Mouse (Mus musculus) ovary, postnatal 36 days (tissue): Measurements from ENCODE around the gene Dclre1b.
"Not testable (repeated sequence)": the region's sequence is repeated elsewhere in the genome, so short reads cannot be mapped to it uniquely, and the experiment has no call there.

Source experiments
- DNase-seq: peaks from one replicate; pipeline ENCODE4 v3.0.0; 2022; ENCODE audit warnings: low spot score, mixed read lengths

Dclre1b gene

DNA sequence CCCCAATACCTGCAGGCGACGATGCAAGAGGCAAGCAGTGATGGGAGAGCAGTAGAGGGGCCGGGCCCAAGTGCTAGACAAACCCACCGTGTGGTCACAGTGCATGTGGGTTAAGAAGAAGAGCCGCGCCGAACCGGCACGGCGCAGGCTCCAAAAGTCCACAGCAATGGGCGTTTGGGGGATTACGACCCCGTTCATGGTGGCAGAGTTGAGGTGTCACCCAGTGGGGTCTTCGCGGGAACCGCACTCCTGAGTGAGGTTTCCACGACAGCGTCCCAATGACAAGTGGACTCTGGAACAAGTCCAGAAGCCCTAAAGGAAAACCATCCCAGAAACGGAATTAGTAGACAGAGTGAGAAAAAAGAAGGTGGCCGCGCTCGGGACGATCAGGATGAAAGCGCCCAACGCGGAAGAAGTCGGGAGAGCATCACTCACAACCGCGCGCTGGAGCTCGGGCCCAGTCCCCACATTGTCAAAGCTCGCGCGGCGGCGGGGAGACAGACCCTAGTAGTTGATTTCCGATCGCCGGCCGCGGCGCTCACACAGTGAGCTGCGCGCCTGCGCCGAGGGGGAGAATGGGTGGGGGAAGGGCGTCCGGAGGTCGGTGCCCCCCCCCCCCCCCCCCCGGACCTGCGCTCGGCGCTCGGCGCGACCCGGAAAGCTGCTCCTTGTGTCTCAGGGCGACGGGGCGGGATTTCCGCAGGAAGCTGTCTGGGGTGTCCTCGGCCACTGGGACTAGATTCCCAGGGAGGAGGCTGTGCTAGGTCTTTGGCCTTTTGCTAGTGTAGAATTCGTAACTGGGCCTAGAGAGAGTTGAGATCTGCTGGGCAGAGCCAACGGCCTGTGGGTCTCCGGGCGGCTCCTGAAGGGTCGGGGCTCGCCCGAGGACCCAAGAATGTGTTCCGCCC, at the start of gene Dclre1b, which contains the start of the genes Ap4b1 and Gm43064:
Gene Dclre1b, minus strand, starts transcription at position 554 of the 908 bp plus-strand sequence.
Gene Ap4b1, plus strand, starts transcription at position 630 of the 908 bp plus-strand sequence.
Gene Gm43064, plus strand, starts transcription at position 683 of the 908 bp plus-strand sequence.
- DNase-seq = peak; percentile 91

DNA sequence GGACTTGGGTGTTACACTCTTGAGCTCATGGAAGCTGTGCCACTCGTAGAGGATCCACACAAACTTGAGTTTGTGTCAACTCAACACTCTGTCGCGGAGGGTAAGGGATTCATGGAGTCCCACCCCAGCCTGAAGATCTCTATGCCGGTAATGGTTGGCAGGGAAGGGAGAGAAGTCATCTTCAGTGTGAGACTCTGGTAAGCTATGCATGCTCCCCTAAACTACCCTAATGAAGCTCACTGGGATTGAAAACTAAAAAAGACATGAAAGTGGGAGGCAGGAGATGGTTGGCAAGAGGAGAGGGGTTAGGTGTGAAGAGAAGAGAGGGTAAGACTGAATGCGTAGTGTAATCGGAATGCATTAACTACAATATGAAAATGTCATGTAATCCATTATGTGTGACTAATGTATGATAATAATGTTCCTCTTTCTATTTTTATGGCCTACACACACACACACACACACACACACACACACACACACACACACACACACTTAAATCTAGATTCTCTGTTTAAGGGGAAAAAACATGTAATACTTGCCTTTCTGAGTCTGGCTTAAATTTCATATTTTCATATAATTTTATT, 48.8 kb upstream of the Dclre1b start:
- DNase-seq = no peak

DNA sequence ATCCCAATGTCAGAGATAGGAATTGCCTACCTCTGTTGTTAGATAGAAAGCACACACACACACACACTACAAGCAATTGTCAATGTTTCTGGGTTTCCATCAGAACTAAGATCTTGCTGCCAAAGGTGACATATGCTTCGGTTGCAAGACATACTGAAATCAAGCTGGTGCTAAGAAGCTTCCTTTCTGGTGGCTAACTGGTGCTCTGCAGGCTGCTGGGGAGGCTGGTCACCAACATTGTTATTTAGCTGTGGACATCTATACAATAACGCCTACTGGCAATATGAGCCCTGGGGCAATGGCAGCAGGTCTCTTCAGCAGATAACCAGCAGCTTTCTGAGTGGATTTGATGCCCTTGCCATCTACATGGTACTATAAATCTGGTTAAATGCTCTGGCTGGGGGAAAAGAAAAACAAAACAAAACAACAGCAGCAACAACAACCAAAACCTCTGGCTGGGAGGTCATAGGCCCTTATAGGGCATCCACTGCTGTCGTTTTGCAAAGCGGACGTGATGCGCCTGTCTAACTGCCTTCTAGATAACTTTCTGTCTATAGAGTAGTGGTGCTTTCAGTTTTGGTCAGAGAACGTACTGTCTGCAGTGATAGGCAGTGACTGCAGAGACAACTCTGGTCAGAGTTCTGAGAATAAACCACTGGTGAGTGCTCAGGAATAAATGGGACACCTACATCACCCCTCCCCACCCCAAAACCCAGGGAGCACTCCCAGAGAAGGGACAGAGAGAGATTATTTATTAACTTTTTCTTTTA, 48.0 kb upstream of the Dclre1b start:
- no peak for DNase-seq

DNA sequence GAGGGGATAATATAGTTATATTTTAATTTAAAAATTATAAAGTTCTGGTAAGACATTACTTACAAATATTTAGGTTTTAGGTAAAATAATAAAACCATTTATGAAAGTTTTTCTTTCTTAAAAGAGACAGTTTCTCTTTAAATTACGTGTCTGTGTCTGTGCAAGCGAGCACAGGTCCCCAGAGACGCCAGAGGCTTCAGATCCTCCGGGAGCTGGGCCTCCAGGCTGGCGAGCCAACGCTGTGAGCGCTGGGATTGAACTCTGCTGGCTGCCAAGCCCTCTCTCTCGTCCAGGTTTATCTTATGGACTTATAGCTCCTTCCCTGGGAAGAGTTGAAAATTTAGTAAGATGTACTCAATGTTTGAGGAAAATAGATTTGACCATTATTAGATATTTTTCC, 44.6 kb upstream of the Dclre1b start:
- DNase-seq = no peak

DNA sequence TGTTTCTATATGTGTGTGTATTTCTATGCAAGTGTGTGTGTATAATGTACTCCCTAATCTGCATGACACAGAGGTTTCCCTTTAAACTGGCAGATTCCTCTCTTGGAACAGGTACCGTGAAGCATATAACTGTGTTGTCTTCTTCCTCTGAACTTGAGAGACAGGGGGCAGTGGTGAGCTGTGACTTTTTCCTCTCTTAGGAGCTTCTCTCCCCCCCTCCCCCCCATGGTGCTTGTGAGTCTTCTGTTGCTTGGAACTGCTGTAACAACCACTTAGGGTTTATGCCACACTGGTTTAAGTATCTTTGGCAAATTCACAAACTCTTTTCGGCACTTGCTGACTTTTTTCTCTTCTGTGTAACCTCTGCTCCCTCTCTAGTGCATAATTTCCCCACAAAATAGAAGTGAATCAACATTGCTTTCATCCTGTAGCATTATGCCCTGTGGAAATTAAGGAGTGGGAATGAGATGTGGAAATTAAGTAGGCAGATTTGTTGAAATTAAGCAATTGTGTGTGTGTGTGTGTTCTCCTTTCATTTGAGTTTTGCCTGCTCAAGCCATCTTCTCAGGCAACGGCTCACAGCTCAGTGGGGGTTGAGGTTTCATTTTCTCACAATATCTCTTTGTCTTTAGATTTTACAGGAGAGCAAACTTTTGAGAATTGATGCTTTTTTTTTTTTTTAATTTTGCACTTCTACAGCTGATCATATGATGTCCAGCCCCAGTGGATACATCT, 43.5 kb upstream of the Dclre1b start:
- no peak for DNase-seq

DNA sequence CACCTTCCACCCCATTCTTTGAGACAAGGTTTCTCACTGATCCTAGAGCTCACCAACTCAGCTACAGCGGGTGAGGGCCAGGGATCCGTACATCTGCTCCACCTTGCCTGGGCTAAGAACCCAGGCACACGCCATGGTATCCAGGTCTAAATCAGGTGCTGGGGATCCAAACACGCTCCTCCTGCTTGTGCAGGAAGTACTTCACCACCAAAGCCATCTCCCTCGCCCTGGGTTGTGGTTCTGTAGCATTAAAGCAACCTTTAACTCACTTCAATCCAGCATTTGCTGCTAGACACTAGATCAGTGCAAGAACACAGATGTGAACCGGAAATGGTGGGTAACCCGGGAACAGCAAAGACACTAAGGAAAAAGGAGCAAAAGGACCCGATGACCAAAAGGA, 42.6 kb upstream of the Dclre1b start:
- no peak for DNase-seq

DNA sequence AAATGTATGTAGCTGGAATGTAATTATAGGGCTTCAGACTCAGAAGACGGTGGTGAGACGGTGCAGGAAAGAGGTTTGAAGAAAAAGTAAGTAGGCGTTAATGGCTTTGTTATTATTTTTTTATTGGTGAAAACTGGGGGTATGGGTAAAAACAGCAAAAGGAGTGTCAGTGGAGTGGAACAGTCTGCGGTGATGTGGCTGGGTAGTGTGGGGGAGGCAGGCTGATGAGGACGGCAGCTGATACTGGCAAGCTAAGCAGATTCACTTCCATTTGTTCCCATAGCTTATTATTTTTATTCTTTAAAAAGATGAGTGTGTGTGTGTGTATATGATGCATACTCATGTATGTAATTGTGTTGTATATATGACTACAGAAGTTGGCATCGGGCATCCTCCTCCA, 42.2 kb upstream of the Dclre1b start:
- no peak for DNase-seq

DNA sequence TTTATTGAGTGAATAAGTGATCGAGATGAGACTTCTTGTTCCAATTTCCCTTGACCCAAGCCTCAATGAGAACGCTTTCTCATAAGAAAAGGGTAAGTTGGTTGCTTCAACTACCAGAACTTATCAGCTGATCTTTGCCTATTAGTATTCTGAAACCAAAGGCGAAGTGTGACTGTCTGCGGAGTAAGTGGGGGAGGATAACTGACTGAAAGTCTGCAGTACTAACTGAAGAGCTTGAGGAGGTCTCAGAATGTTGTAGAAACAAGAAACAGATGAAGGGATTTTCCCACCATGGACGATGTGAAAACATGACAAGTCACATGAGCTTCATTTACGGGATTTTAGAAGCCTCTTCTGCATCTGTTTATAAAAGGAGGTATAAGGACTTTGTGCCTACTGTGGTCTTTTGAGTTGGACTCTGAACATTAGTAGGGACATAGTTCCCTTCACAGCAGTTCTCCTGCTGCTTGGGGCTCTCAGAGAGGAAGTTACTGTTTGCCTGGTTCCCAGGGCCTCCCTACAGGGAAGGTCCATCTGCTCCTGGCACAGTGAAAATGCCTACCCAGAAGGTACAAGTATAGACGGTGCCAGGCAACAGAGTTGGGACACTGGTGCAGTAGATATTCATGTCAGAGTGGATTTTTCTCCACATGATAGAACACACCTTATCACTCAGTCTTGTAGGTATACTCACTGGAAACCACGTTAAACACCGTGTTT, 41.6 kb upstream of the Dclre1b start:
- no peak for DNase-seq

DNA sequence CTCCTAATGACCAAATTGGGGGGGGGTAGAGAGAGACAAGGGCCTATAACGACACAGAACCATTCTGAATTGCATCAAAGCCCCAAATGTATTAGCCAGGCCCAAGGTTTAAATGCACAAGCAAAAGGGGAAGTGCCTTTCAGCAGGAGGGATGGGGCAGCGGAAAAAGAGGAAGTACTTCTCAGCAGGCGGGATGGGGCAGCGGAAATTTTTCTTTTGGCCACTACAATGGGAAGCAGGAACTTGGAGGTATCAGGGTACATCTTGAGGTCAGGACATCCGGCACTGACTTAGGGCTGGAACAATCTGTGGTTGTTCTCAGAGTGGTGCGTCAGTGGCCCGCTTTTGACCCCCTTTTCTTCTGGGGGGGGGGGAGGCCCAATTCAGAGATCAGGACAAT, 31.7 kb upstream of the Dclre1b start:
- DNase-seq = not testable (repeated sequence)

DNA sequence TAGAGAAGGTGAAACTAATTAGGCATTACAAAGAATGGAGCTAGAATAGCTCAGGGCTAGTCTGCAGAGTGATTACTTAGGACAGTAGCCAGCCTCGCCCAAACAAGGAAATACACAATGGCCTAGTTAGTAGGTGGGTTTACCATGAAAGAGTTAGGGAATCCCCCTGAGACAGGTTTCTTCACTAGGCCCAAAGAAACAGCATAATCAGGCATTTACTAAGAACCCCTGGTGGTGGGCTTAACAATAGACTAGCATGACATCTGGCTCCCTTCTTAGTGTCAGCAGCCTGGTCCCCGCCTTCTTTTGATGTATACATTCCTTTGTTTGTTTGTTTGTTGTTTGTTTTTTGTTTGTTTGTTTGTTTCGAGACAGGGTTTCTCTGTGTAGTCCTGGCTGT, 31.0 kb upstream of the Dclre1b start:
- DNase-seq = not testable (repeated sequence)

DNA sequence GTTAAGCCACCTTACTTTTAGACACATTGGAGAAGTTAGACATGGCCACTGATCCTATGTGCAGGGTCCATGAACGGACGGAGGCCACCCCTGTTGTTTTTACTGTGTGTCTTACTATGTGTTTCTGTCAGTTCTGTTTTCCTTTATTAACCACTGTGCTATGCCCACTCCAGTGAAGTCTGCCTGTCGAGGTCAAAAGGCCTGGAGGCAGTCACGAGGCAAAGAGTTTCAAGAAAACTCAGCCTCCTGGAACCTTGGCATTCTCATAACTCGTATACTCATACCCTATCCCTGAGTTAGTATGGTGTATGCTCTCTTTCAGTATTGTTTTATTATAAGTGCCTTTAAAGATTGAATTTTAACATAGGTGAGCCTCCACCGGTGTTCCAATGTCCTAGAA, 30.5 kb upstream of the Dclre1b start:
- no peak for DNase-seq

DNA sequence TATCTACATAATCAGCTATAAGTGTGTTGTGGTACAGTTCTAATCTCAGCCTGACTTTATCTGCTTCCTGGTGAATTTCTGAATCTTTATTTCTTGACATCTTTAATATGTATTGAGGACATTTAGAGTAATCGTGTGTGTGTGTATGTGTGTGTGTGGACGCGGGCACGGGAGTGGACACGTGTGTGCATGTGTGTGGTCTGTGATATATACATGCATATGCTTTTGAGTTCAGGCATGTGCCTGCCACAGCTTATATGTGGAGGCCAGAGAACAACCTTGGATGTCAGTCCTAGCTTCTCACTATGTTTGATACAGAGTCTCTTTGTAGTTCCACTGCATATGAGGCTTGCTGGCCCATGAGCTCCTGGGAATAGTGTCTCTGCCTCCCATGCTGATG, 27.2 kb upstream of the Dclre1b start:
- DNase-seq = no peak

DNA sequence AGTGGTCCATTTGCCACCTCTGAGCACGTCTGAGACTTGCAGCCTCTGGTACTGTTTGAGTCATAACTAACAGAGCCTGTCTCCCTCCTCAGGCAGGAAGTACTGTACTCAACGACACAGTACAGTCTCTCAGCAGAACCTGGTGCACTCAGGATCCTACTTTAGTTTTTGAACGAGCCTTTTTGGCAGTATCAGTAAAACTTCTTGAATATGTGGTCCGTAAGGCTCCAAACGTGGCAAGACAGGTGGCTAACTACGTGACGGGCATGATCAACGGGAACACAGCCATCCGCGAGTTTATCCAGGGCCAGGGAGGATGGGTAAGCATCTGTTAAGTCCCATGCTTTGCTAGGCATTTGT, 26.7 kb upstream of the Dclre1b start:
- DNase-seq = no peak

DNA sequence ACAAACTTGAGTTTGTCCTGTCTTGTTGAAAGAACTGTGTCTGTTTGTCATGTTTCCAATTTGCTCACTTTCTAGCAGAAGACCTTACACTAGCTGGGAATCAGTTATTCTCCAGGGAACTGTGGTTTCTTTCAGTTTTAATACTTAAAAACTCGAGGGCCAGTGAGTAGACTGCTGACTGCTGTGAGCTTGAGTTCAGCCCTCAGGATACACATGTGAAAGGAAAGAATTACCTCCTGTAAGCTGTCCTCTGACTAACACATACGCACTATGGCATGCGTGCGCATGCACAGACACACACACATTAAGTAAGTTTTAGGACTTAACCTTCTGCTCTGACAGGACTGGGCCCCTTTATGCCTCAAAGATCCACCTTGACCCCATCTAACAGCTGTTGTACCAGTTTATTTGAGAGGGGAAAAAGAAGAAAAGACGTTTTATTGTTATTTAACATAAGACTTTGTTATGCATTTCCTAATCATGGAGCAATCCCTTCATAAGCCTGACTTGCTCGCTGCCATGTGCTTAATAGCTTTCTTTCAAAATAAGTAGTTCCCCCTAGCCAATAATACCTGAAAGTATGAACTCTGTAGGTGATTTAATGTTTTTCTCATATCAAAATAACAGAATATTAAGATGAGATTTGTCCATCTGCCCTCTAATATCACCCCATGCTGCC, 26.2 kb upstream of the Dclre1b start:
- DNase-seq = no peak

DNA sequence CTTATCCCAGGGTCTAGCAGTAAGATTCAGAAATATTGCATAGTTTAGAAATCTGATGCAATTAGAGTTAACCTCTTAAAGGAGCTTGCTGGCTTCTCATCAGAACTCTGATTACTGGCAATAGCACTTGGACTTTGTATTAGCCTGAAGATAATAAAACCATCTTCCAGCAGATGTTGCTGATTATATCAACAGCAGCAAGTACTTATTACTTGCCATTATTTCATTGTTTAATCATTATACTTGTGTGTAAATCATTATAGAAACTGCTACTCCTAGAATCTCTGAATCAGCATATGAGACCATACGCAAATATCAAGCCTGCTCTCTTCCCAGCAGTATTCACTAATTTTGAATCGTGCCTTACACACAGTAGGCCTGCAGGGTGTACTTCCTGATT, 24.8 kb upstream of the Dclre1b start:
- DNase-seq = no peak

DNA sequence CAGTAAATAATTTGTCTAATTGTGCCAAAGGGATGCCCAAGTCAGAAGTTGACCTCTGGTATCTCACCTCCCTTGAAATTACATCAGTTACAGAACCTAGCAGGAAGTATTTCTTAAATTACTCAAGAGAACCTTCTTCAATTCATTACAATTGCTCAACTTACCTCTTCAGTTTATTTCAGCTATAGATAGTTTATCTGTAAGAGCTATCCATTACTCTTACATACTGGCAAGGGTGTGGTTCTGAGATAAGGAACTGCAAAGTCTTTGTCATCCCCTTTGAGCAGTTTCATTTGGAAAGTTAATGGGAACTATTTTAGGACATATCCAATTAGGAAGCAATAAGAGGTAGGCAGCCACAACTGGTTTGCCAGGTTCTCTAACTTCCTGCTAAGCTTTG, 23.2 kb upstream of the Dclre1b start, which contains the start of gene Bcl2l15:
Gene Bcl2l15, plus strand, starts transcription at position 176 of the 400 bp plus-strand sequence.
- DNase-seq = no peak

DNA sequence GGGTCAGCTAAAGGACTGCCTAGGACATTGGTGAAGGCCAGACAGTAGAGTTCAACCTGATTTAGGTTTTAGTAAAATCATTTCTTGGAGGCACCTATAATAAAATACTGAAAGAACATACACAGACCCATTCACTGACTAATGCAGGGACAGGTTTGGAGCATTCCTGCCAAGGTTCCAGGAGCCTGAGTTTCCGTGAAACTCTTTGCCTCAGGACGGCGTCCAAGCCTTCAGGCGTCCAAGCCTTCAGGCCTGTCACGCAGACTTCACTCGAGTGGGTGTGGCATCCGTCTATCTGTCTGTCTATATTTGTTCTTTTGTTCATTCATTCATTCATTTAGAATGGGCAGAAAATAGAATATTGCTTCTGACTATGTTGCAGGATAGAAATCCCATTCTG, 21.9 kb upstream of the Dclre1b start:
- DNase-seq = no peak

DNA sequence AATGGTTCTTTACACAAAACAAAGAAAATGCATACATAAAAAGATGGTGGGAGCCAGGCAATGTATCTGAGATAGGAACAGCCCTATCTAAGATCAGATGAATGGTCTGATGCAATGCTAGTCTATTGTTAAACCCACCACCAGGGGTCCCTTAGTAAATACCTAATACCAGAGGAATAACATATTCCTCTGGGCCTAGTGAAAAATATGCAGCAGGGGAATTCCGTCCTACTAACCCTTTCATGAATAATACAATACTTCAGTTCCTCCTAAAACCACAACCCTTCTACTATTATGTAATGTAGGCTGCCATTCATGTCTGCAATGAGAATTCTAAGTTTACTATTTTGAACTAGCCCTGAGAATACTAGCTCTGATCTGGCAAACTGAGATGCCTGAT, 21.4 kb upstream of the Dclre1b start:
- DNase-seq = not testable (repeated sequence)

DNA sequence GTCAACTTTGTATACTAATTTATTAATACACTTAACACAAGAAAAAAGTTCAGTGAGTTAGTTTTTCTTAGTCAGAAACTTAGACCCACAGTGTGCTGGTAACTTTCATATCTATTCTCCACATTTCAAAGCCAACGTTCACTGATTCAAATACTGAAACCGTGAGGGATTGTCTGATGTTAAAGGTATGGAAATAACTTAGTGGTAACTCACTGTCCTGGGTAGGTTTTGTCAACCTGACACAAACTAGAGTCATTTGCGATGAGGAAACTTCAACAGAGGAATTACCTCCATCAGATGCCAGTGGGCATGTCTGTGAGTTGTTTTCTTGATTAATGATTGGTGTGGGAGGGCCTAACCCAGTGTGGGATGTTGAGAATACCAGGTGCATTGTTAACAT, 19.8 kb upstream of the Dclre1b start:
- no peak for DNase-seq

DNA sequence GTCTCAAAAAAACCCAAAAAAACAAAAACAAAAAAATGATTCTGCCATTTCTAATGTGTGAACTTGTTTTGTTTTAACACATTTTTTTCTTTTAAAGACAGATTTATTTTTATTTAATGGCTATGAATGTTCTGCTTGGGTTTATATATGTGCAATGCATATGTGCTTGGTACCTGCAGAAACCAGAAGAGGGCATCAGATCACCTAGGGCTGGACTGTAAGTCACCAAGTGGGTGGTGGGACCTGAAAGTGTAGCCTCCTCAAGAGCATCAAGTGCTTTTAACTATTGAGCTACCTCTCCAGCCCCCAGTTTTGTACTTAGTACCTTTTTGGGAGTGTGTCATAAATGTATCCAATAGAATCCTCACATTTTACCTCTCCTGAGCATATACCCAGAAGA, 18.3 kb upstream of the Dclre1b start:
- no peak for DNase-seq

DNA sequence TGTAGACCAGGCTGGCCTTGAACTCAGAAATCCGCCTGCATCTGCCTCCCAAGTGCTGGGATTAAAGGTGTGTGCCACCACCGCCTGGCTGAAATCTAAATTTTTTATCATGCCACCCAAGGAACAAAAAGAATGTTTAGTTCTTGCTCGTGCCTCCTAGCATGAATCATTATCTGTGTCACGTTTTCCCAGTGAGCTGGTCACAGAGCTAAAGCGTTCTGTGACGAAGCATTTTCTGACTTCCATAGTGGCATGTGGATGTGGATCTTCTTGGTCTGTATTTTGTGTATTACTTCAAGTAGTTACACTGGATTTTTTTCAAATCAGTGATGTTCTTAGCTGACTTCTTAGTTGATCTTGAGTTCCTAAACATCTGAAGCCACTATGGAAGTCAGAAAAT, 1.7 kb upstream of the Dclre1b start:
- no peak for DNase-seq
